Mouse (Mus musculus) lung, embryonic 16.5 days (tissue): ENCODE results near the gene Taf12. TPM values are rescaled to one million over a fixed set of nuclear protein-coding genes. Genes with fewer than 3 reads are reported as not detected.

Source experiments
- ATAC-seq: fragments of 200-750 bp; cut with Nextera tagmentation; 2 replicates; pipeline ENCODE4 v1.8.0; 2017; ENCODE audit warnings: low read depth, mild to moderate bottlenecking, moderate library complexity
- H3K27ac ChIP-seq: fragments of 300-500 bp; sonication (generic); 2 replicates; pipeline ENCODE4 v1.5.1; 2014; ENCODE audit warnings: mild to moderate bottlenecking, control low read depth, low read length
- H3K27me3 ChIP-seq: fragments of 300-500 bp; sonication (generic); 2 replicates; pipeline ENCODE4 v1.6.1; 2014; ENCODE audit warnings: low read depth, low read length, mixed read lengths; ENCODE audit not compliant: control insufficient read depth, insufficient read depth
- H3K36me3 ChIP-seq: fragments of 300-500 bp; sonication (generic); 2 replicates; pipeline ENCODE4 v1.6.1; 2014; ENCODE audit warnings: low read length; ENCODE audit not compliant: control insufficient read depth, insufficient read depth
- H3K4me1 ChIP-seq: fragments of 300-500 bp; sonication (generic); replicated peaks from 2 replicates; pipeline ENCODE4 v1.6.1; 2014; ENCODE audit warnings: low read length, mixed read lengths; ENCODE audit not compliant: control insufficient read depth, insufficient read depth
- H3K4me2 ChIP-seq: fragments of 300-500 bp; sonication (generic); 2 replicates; pipeline ENCODE4 v1.6.1; 2014; ENCODE audit warnings: low read depth, low read length, control low read depth
- H3K4me3 ChIP-seq: fragments of 300-500 bp; sonication (generic); 2 replicates; pipeline ENCODE4 v1.5.1; 2014; ENCODE audit warnings: mild to moderate bottlenecking, low read length, control low read depth
- H3K9ac ChIP-seq: fragments of 300-500 bp; sonication (generic); 2 replicates; pipeline ENCODE4 v1.6.1; 2014; ENCODE audit warnings: low read length, control low read depth
- H3K9me3 ChIP-seq: fragments of 300-500 bp; sonication (generic); 2 replicates; pipeline ENCODE4 v1.6.1; 2016; ENCODE audit warnings: low read length; ENCODE audit not compliant: control insufficient read depth
- WGBS: fragments of 180-500 bp; shearing (Covaris S2); extraction: QIAGEN DNeasy Blood & Tissue Kit; methylation state at CpG from one replicate; pipeline ENCODE4 v1.1.7; 2014; 5-methylcytosine and 5-hydroxymethylcytosine counted together
- polyA plus RNA-seq: library from polyadenylated mRNA; unstranded; fragments of >200 nt; fragmentation: Nextera tagmentation; extraction: Ambion mirVana; gene quantifications from 2 replicates; pipeline ENCODE4 v1.2.1, GENCODE M21; 2015

Taf12 gene
- polyA plus RNA-seq, 1 experiment from 2014 or later = 48.5 TPM

DNA sequence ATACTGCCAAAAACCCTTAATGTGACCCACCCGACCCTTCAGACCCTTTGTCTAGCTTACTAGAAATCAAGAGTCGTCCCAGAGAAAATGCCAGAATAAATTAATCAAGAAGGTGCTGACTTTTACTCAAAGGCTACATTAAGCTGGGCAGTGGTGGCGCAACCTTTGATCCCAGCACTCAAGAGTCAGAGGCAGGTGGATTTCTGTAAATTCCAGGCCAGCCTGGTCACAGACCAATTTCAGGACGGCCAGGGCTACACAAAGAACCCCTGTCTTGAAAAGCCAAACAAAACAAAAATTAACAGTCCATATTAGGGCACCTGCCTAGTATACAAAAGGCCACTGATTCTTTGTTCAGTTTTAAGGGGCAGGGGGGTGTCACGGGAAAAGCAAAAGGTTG is 52.3 kb downstream of the Taf12 start:
- Histone ChIP-seq H3K4me1 (peaks cover 7% of the 10 kb centered on the region), H3K9me3 (no peaks in the 10 kb centered on the region), H3K36me3 (peaks cover 11% of the 10 kb centered on the region), H3K4me2 (no peak overlapping the region), H3K9ac (no peak overlapping the region), H3K4me3 (no peak overlapping the region), H3K27ac (no peak overlapping the region), H3K27me3 (no peaks in the 10 kb centered on the region)
- 72% methylated on average over 5 of the region's 5 CpGs for WGBS
- ATAC-seq = no peak

DNA sequence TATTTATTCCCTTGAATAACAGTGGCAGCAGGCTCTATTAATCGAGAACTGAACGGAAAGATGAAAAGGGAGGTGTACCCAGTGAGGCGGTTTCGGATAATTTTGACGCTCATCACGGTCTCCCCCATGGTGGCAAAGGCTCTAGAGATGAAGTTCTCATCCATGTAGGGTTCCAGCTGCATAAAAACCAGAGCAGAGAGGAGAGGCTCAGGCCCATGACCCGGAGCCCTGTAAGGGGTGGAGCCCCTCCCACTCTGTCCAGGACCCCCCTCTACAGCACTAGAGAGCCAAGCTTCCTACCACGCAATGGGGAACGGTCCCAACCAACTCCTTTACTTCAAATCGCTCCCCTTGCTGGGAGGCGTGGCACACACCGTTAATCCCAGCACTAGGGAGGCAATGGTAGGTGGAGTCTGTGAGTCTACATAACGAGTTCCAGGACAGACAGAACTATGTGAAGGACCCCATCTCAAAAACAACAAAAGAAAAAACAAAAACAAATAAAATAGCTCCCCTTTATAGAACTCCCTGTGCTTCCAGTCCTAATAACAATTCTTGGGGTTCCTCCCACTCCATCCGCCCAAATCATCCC is 54.3 kb downstream of the Taf12 start:
- H3K27me3 ChIP-seq = no peaks in the 10 kb centered on the region
- WGBS = 43% methylated on average over 14 of the region's 14 CpGs
- H3K4me2 ChIP-seq = peak overlapping the region; percentile 68
- no peak for ATAC-seq
- H3K4me3 ChIP-seq = peak overlapping the region; percentile 88
- peak overlapping the region; percentile 94 for H3K9ac ChIP-seq
- peak overlapping the region; percentile 96; the same call in 1 of the 2 replicates for H3K27ac ChIP-seq
- H3K9me3 ChIP-seq = no peaks in the 10 kb centered on the region
- peaks cover 19% of the 10 kb centered on the region for H3K36me3 ChIP-seq
- peaks cover 7% of the 10 kb centered on the region for H3K4me1 ChIP-seq

GRCm38 (mm10) chr4:132329115-132329834 is 55.1 kb downstream of the Taf12 start, which contains the start of gene Trnau1ap:
Gene Trnau1ap, minus strand, starts transcription at chr4:132329538.
- Histone ChIP-seq H3K9me3 (no peaks in the 10 kb centered on the region), H3K4me3 (peak within 1 kb of the TSS; percentile 88), H3K4me1 (peaks cover 7% of the 10 kb centered on the region), H3K27ac (peak within 1 kb of the TSS; percentile 96), H3K9ac (peak within 1 kb of the TSS; percentile 94), H3K4me2 (peak within 1 kb of the TSS; percentile 68), H3K27me3 (no peaks in the 10 kb centered on the region), H3K36me3 (peaks cover 20% of the 10 kb centered on the region)
- peak; percentile 98 for ATAC-seq
- under 1% methylated on average over 52 of the region's 52 CpGs for WGBS

- peak overlapping the region; percentile 96 for H3K27ac ChIP-seq
- no peaks in the 10 kb centered on the region for H3K27me3 ChIP-seq
- H3K4me2 ChIP-seq = peak overlapping the region; percentile 68
- ATAC-seq = peak; percentile 13; the same call in 1 of the 2 replicates
- H3K9ac ChIP-seq = peak overlapping the region; percentile 94
- WGBS = 6% methylated on average over 10 of the region's 10 CpGs
- no peaks in the 10 kb centered on the region for H3K9me3 ChIP-seq
- peak overlapping the region; percentile 88 for H3K4me3 ChIP-seq
- H3K36me3 ChIP-seq = peaks cover 20% of the 10 kb centered on the region
- peaks cover 7% of the 10 kb centered on the region for H3K4me1 ChIP-seq
Measured at GRCm38 (mm10) chr4:132329835-132330354, 55.7 kb downstream of the Taf12 start.

- ATAC-seq = no peak
- no peak overlapping the region for H3K27ac ChIP-seq
- H3K9ac ChIP-seq = no peak overlapping the region
- H3K9me3 ChIP-seq = no peaks in the 10 kb centered on the region
- no peak overlapping the region for H3K4me3 ChIP-seq
- peaks cover 32% of the 10 kb centered on the region for H3K36me3 ChIP-seq
- peaks cover 7% of the 10 kb centered on the region for H3K4me1 ChIP-seq
- no peaks in the 10 kb centered on the region for H3K27me3 ChIP-seq
- no peak overlapping the region for H3K4me2 ChIP-seq
- WGBS = 82% methylated on average over 3 of the region's 3 CpGs
Measured at GRCm38 (mm10) chr4:132331960-132332359, 57.8 kb downstream of the Taf12 start.

DNA sequence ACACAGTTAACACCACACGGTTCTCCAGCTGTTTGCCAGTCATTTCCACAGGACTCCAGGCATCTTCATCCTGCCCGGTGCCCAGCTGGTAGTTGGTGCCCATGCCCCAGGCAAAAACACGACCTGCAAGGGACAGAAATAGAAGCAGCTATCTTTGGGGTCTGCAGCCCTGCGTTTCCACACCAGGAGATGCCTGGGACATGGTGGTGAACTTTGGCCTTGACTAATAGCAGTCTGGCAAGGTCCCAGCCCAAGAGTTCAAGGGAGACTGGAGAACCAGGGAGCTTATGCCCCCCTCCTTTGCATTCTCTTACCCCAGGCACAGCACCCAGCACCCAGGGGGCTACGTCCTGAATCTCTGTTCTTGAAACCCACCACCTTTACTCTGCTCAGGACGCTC is 58.7 kb downstream of the Taf12 start:
- Histone ChIP-seq H3K27me3 (no peaks in the 10 kb centered on the region), H3K4me3 (no peak overlapping the region), H3K36me3 (peaks cover 39% of the 10 kb centered on the region), H3K27ac (no peak overlapping the region), H3K4me1 (peaks cover 7% of the 10 kb centered on the region), H3K9me3 (no peaks in the 10 kb centered on the region), H3K9ac (no peak overlapping the region), H3K4me2 (no peak overlapping the region)
- WGBS = 85% methylated on average over 6 of the region's 6 CpGs
- ATAC-seq = no peak

DNA sequence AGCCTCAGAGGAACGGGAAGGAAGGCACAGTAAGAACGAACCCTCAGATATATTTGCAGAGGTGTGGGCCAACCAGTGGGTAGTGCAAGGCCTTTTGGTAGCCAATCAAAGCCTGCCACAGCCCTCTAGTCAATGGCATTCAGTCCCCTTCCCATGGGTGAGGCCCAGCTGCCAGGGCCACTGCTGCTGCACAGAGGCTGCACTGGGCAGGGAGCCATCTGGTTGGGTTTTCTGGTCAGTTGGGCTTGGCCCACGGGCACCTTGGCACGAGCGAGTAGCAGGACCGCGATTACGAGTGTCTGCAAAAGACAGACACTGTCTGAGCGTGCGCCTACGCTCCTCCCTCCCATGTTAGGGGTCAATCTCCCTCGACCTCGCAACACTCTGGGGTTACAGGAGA is 64.8 kb downstream of the Taf12 start:
- Histone ChIP-seq H3K4me3 (no peak overlapping the region), H3K4me1 (peaks cover 13% of the 10 kb centered on the region), H3K36me3 (peaks cover 44% of the 10 kb centered on the region), H3K9ac (no peak overlapping the region), H3K4me2 (no peak overlapping the region), H3K9me3 (no peaks in the 10 kb centered on the region), H3K27me3 (no peaks in the 10 kb centered on the region), H3K27ac (no peak overlapping the region)
- no peak for ATAC-seq
- WGBS = 88% methylated on average over 13 of the region's 13 CpGs

DNA sequence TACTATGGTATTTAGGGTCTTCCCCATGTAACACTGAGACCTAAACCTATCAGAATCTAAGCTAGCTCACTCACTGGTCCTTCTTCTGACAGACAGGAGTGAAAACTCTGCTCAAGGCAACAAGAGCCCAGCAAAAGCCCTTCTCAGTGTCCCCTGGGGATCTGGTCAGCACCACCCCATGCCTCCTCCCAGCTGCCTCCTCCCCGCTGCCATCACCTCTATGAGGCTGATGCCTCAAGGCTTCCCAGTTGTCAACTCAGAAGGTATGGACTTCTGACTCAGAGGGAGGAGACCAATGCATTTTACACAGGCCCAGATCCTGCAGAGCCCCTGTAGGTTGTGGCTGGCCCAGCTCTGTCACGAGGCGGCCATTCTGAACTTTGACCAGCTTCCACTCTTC is 67.3 kb downstream of the Taf12 start:
- 90% methylated on average over 3 of the region's 3 CpGs for WGBS
- ATAC-seq = no peak
- no peak overlapping the region for H3K4me2 ChIP-seq
- no peak overlapping the region for H3K4me3 ChIP-seq
- H3K9ac ChIP-seq = no peak overlapping the region
- H3K9me3 ChIP-seq = no peaks in the 10 kb centered on the region
- no peaks in the 10 kb centered on the region for H3K27me3 ChIP-seq
- peaks cover 26% of the 10 kb centered on the region for H3K4me1 ChIP-seq
- peaks cover 26% of the 10 kb centered on the region for H3K36me3 ChIP-seq
- no peak overlapping the region for H3K27ac ChIP-seq

DNA sequence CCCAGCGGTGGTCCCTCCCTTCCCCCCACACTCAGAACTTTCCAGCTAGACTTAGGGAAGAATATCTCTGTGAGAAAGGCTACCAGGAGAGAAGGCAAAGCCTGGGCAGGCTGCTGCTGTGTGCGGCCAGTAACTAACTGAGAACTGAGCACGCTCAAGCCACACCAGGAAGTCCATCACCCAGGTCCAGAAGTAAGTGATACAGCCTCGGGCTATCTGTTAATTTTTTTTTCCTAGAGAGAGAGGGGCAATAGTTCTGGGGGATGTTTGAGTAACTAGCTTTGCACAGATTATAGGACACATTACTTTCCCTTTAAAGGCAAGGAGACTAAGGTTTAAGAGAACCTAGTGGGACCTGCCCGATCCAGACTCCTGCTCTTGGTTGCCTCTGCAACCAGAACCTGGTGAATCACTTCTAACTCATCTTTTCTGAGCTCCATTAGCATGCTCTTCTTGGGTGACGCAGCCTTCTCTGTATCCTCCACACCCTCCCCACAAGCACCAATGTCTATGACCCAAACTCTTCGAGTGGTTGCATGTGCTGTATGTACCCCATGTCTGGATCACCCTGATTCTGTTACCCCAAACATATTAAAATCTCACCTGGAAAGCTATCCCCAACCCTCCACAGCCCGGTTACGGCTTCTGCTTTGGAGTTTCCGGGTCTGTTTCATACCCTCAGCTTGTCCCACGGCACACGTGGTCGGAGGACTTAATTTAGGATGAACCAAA is 70.4 kb downstream of the Taf12 start:
- 3% methylated on average over 13 of the region's 13 CpGs for WGBS
- Histone ChIP-seq H3K36me3 (peaks cover 2% of the 10 kb centered on the region; the same call in 1 of the 2 replicates), H3K9me3 (no peaks in the 10 kb centered on the region), H3K4me1 (peaks cover 26% of the 10 kb centered on the region), H3K4me2 (peak overlapping the region; percentile 89), H3K27me3 (no peaks in the 10 kb centered on the region), H3K27ac (no peak overlapping the region), H3K9ac (peak overlapping the region; percentile 89), H3K4me3 (peak overlapping the region; percentile 88)
- ATAC-seq = 0 out of 2 replicates have a peak, but pooled peaks have one; percentile 13
